Mouse (Mus musculus): ENCODE data around the gene Tshz2. TPM values are rescaled to one million over a fixed set of nuclear protein-coding genes. Genes with fewer than 3 reads are reported as not detected.
A peak's percentile ranks its signal among the peaks of the same experiment; 100 is the strongest.

The Tshz2 gene
- total RNA-seq, 1 experiment from 2014 or later: 41.8 TPM

- DNase-seq: no peak
Observed at GRCm38 (mm10) chr2:170046371-170047145, 413.7 kb downstream of the Tshz2 start.

- DNase-seq: no peak
Observed at GRCm38 (mm10) chr2:170048831-170049230, 416.0 kb downstream of the Tshz2 start.

- DNase-seq: no peak
Observed at GRCm38 (mm10) chr2:170050651-170051050, 417.8 kb downstream of the Tshz2 start.

- no peak for DNase-seq
Observed at GRCm38 (mm10) chr2:170051441-170051840, 418.6 kb downstream of the Tshz2 start.

- DNase-seq: no peak
Observed at GRCm38 (mm10) chr2:170054943-170055342, 422.1 kb downstream of the Tshz2 start.

GRCm38 (mm10) chr2:170055413-170055812, 422.6 kb downstream of the Tshz2 start:
- peak; percentile 33 for DNase-seq

GRCm38 (mm10) chr2:170058774-170059173, 426.0 kb downstream of the Tshz2 start:
- no peak for DNase-seq

- peak; percentile 32 for DNase-seq
Observed at GRCm38 (mm10) chr2:170060066-170060465, 427.3 kb downstream of the Tshz2 start.

GRCm38 (mm10) chr2:170062378-170062777, 429.6 kb downstream of the Tshz2 start:
- no peak for DNase-seq

- DNase-seq: no peak
Observed at GRCm38 (mm10) chr2:170069976-170070375, 437.2 kb downstream of the Tshz2 start.

- peak; percentile 23 for DNase-seq
Observed at GRCm38 (mm10) chr2:170070641-170071241, 437.9 kb downstream of the Tshz2 start.

GRCm38 (mm10) chr2:170076941-170077490, 444.2 kb downstream of the Tshz2 start:
- no peak for DNase-seq

GRCm38 (mm10) chr2:170078041-170078440, 445.2 kb downstream of the Tshz2 start:
- DNase-seq: no peak

GRCm38 (mm10) chr2:170078442-170079017, 445.7 kb downstream of the Tshz2 start:
- peak; percentile 11 for DNase-seq

- DNase-seq: no peak
Observed at GRCm38 (mm10) chr2:170091563-170092443, 459.0 kb downstream of the Tshz2 start.

GRCm38 (mm10) chr2:170094220-170094619, 461.4 kb downstream of the Tshz2 start:
- DNase-seq: no peak

GRCm38 (mm10) chr2:170094871-170095270, 462.1 kb downstream of the Tshz2 start:
- DNase-seq: no peak

GRCm38 (mm10) chr2:170101132-170101531, 468.3 kb downstream of the Tshz2 start:
- peak; percentile 96 for DNase-seq

GRCm38 (mm10) chr2:170101932-170102331, 469.1 kb downstream of the Tshz2 start:
- no peak for DNase-seq

GRCm38 (mm10) chr2:170103341-170103740, 470.5 kb downstream of the Tshz2 start:
- no peak for DNase-seq

GRCm38 (mm10) chr2:170103852-170104251, 471.0 kb downstream of the Tshz2 start:
- peak; percentile 60 for DNase-seq

GRCm38 (mm10) chr2:170104396-170104795, 471.6 kb downstream of the Tshz2 start:
- DNase-seq: no peak
